ENCODE assay signal across 1 mouse cellular context in the genomic region with DNA sequence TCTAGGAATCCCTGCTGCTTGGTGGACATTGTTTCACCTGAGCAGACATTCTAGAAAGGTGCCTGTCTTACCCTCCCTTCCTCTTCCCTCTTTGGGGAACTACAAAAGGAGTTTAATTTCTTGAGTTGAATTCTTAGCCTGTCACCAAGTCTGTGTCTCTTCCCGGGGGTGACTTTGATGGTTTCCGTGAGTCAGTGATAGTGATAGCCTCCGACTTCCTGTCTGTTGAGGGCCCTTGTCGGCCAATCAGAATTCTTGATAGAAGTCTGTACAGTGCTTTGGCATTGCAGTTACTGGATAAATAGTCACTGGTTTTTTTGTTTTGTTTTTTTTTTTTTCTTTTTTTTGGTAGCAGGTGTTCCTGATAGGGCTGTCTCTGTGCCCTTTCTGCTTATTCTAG.
A peak's percentile ranks its signal among the peaks of the same experiment; 100 is the strongest.
TF ChIP-seq lines count a peak whose summit lies in the region.

No protein-coding gene starts in this region.

TF ChIP-seq in MEL, 35 proteins besides CTCF, POLR2A, EP300 and RAD21 (continued from another document):
- TF ChIP-seq ZNF384 (IDR thresholded peaks at IDR 0.05; ENCODE audit: low read depth, low read length) (peak; percentile 92), HCFC1 (IDR thresholded peaks at IDR 0.05; ENCODE audit: low read depth, low read length) (peak; percentile 71), MYB (IDR thresholded peaks at IDR 0.05; ENCODE audit: low read depth, low read length) (peak; percentile 57)
TF ChIP-seq in MEL: peak in this region for 19.
